Mouse (Mus musculus) embryonic fibroblast, embryonic 13.5 days (primary cell): ENCODE data around the gene Camk1d. TPM values are rescaled to one million over a fixed set of nuclear protein-coding genes. Genes with fewer than 3 reads are reported as not detected.

Experiments
- H3K27ac ChIP-seq: 2 replicates; pipeline ENCODE4 v1.5.1; 2012; ENCODE audit warnings: low read length, control low read depth, inconsistent platforms; ENCODE audit not compliant: insufficient read depth
- H3K4me1 ChIP-seq: 2 replicates; pipeline ENCODE4 v1.6.1; 2011; ENCODE audit warnings: low read length; ENCODE audit not compliant: control insufficient read depth, insufficient read depth
- H3K4me3 ChIP-seq: 2 replicates; pipeline ENCODE4 v1.5.1; 2011; ENCODE audit warnings: mild to moderate bottlenecking, control low read depth, low read length; ENCODE audit not compliant: insufficient read depth
- CTCF ChIP-seq: IDR thresholded peaks from 2 replicates; pipeline ENCODE4 v1.5.1; 2011; ENCODE audit warnings: mild to moderate bottlenecking, control low read depth, low read length, moderate library complexity, borderline replicate concordance; ENCODE audit not compliant: insufficient read depth
- POLR2A ChIP-seq: IDR thresholded peaks from 2 replicates; pipeline ENCODE4 v1.6.1; 2011; ENCODE audit warnings: low read depth, mild to moderate bottlenecking, control low read depth, low read length, moderate library complexity
- polyA plus RNA-seq: library from polyadenylated mRNA; stranded (reverse); fragments of >200 nt; gene quantifications from 2 replicates; pipeline ENCODE4 v1.2.4, GENCODE M21; 2011; ENCODE audit warnings: low read depth; ENCODE audit not compliant: missing spikeins, insufficient read length

Camk1d gene
- polyA plus RNA-seq, 1 experiment: 4.3 TPM

DNA sequence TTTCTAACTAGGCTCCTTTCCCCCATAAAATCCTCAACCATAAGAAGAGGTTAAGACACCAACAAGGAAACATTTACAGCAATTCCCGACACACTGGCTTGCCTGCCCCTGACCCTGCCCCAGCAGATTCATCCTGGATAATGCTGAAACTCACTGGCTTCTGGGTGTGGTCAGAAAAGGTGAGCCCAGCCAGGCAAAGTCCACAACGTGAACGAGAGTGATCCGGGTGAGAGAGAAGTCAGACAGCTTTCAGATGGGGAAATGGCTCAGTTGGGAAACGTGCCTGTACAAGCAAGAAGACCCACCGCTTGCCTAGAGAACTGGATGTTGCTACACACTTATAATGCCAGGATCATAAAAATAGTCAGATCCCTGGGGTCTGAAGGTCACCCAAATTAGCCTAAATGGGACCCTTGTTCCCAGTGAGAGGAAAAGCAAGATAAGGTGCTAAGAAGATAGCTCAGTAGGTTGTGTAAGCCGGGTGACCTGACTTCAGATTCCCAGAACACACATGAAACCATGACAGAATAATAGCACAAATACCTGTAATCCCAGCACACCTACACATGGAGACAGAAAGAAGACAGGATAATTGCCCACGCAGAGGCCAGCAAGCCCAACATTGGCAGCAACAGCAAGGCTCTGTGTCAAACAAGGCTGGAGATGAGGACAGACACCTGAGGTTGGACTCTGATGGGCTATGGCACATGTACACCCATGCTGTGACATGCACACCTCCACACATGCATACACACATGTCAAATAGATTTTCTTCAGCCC lies 113.9 kb downstream of the Camk1d start:
- TF ChIP-seq CTCF: no peak
- TF ChIP-seq POLR2A: no peak

DNA sequence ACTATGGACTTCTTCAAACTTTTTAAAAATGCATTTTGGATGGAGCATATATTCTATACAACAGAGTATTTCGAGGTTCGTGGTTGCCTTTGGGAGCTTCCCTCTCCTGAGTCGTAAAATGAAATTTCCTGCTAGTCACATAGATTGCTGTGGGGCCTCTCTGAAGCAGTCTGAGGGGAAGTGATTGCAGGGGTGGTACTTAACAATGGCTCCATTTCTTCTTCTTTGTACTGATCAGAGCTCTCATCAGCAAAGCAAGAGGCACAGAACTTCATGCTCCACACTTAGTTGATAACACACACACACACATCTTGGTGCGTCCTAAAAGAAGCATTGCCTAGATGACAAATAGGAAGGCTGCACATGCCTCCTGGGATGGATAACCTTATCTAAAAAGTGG lies 114.6 kb downstream of the Camk1d start:
- no peak for TF ChIP-seq POLR2A
- TF ChIP-seq CTCF: no peak
- H3K4me3 ChIP-seq: no peak overlapping the region
- H3K4me1 ChIP-seq: no peaks in the 10 kb centered on the region
- no peak overlapping the region for H3K27ac ChIP-seq

More for the DNA sequence above, 113.9 kb downstream of the Camk1d start:
- H3K4me3 ChIP-seq: no peak overlapping the region
- no peaks in the 10 kb centered on the region for H3K4me1 ChIP-seq
- H3K27ac ChIP-seq: no peak overlapping the region

DNA sequence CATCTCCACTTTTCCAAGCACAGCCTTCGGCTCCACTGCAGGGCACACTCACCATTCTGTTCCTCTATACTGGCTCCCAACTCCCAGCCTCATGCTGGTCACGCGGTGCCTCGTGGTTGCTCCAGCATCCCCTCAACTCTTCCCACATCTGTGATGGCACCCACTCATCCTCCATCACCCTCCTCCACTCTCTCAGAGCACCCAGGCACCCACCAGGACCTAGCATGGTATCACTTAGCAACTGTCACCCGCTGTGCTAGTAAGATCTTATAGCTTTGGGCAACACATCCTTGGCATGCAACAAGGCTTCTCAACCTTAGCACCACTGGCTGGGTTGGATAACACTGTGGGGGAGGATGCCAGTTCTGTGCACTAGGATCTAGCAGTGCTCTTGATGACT lies 115.8 kb downstream of the Camk1d start:
- H3K27ac ChIP-seq: no peak overlapping the region
- TF ChIP-seq CTCF (no peak), POLR2A (no peak)
- H3K4me1 ChIP-seq: no peaks in the 10 kb centered on the region
- no peak overlapping the region for H3K4me3 ChIP-seq

DNA sequence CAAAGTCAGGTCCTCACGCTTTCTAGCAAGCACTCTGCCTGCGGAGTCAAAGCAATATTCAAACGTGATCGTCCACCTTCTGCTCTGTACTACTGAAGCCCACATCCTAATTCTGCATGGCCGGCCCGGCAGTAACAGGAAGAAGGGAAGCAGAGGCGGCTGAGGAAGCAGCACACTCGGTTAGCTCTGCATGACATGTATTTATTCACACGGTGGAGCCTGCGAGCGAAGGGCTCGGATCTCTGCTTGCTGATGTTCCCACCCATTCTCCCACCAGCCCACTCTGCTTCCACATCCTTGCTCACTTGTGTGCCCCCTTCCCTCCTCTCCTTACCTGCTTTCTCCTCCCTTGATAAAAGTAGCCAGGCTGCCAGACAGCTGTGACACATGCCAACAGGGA lies 117.4 kb downstream of the Camk1d start:
- Histone ChIP-seq H3K27ac (no peak overlapping the region), H3K4me1 (no peaks in the 10 kb centered on the region), H3K4me3 (no peak overlapping the region)
- TF ChIP-seq POLR2A: no peak

DNA sequence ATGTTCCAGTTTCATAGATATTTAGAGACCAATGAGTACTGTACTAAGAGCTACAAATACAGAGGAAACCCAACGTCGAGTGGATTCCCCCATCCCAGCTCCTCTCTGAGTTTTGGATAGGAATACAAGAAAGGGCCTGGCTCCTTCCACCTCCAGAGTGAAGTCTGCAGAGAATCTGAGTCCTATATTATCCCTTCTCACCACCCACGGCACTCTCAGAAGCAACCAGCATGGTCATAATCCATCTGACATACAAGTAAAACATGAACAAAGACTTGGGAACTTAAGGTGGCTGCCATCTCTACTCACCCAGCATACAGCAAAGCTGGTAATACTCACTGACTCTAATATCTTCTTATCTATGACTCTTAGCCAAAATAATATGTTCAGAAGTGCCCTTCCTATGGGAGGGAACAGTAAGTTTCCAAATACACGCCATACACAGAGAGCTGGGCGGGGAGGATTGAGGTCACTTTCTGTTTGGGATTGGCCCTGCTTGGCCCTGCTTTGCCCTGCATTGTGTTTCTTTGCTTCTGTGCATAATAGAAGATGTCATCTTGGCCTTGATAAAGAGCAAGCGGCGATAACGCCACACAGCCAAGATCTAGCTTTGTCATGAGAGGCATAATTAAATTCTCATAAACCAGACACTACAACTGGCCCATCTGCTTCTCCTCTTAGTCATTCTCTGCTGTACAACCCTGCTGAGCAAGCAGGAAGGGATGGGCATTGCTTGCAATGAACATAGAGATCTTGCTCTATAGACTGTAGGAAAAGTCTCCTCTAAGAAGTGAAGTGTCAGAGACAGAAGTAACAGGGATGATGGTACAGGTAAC lies 118.7 kb downstream of the Camk1d start:
- H3K4me3 ChIP-seq: no peak overlapping the region
- H3K27ac ChIP-seq: no peak overlapping the region
- TF ChIP-seq CTCF (no peak), POLR2A (no peak)
- H3K4me1 ChIP-seq: no peaks in the 10 kb centered on the region

DNA sequence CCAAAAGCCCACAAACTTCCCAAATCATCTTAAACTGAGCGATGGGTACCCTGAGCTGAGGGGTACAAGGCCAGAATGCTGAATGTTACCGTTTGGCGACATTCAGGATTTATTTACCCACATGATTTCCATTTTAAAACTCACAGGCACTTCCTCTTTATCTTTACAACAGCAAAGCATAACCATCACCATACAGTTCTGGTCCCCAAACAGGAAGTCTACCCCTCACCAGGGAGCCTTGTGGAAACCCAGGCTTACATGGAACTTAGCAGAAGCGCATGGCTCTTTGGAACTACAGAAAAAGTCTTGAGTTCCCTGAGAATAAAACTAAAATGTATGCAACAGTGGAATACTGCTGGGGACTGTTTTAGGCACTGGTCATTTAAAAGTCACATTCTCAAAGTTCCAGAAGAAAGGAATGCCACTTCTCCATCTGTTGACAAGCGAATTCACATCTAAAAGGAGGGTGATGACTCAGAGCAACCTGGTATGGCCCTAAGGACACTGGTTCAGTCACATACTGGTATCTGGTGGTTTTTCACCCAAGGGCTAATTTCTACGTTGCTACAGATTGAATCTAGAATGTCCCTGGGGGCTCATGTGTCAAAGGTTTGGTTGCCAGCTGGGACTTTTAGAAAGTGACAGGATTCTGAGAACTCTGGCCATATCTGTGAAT lies 121.7 kb downstream of the Camk1d start:
- TF ChIP-seq CTCF (no peak), POLR2A (no peak)

DNA sequence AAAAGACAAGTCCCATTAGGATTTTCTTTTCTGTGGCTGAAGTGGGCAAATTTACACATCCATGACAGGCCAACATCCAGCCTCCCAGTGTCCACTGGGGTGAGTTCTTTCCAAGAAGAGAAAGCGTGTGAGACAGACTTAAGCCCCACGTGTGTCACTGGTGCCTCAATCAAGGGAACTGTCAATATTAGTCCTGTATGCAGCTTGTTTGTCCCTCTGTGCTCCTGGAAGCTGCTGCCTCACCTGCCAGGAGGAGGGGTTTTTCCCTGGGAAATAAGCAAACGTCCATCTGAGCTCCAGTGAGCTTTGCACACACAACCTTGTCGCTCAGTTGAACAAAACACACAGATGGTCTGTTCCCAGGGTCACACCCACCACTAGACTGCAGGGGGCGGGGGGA lies 124.2 kb downstream of the Camk1d start:
- no peak overlapping the region for H3K4me3 ChIP-seq
- H3K27ac ChIP-seq: no peak overlapping the region
- H3K4me1 ChIP-seq: no peaks in the 10 kb centered on the region
- TF ChIP-seq POLR2A (no peak), CTCF (no peak)

More for the DNA sequence above, 121.7 kb downstream of the Camk1d start:
- Histone ChIP-seq H3K4me3 (no peak overlapping the region), H3K27ac (no peak overlapping the region), H3K4me1 (no peaks in the 10 kb centered on the region)

DNA sequence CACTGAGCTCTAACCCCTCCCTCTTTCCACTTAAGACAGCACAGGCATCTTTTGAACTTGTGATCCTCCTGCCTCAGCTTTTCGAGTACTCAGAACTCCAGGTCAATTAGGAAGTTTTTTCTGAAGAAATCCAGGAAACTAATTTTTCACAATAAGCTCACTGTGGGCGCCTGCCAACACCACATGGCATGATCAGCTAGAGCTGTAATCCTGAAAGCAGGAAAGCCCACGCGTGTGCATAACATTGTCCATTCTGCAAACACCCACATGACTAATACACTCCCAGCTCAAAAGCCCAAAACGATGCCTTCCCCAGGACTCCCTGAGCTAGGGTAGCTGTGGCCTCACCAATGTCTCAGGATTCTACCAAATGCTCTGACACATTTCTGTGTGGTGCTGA lies 125.2 kb downstream of the Camk1d start:
- Histone ChIP-seq H3K4me1 (no peaks in the 10 kb centered on the region), H3K27ac (no peak overlapping the region), H3K4me3 (no peak overlapping the region)
- TF ChIP-seq POLR2A: no peak
- no peak for TF ChIP-seq CTCF

DNA sequence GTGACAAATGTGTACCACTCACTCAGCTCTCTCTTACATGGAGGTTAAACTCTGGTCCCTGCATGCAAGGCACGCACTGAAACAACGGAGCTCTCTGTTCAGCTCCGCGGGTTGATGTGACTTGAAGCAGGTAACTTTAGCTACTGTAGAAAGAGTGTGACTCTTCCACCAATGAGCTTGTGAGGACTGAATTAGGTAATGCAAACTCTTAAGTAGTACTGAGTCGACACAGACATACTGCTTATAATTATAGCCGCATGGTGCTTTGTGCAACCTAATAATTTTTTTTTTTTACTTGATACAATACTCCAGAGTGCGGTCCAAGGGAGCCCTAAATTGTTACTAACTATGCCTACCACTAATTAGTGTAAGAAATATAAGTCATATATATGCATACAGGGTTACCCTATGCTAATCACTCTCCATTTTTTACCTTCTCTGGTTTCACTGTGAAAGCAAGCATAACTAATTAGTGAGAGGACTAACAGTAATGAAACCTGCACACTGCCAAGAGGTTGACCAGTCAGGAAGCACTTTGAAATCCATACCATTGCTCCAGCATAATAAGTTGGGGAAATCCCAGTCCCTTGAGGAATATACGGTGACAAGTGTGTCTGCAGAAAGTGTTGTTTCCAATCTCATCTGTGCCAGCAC lies 125.9 kb downstream of the Camk1d start:
- no peak overlapping the region for H3K4me3 ChIP-seq
- H3K27ac ChIP-seq: no peak overlapping the region
- TF ChIP-seq POLR2A: no peak
- TF ChIP-seq CTCF: no peak
- no peaks in the 10 kb centered on the region for H3K4me1 ChIP-seq
